Mouse (Mus musculus): ENCODE data around the gene Dppa1.

DNA sequence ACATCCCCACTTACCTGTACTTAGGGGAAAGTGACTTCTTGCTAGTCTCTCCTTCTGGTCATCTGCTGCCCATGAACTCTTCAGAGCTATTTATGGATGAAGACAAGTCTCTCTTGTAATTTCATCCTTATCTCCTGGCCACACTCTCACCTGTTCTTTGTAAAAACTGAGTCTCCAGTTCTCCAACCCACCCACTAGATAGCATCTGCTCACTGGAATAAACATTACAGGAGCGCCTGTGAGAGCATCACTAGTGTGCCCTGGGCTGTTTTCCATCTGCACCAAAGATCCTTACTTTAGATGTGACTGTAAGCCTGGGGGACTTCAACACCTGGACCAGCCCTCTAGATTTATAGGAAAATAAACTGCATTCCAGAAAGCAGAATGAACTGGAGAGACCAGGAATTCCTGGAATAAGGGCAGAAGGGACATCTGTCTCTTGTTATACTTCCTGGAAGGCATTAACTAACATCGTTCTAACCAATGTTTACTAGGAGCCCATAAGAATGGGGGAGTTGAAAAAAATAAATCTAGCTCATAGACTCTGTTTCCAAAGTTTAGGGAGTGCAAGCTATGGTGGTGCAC lies at the start of gene Dppa1:
- TF ChIP-seq CTCF (IDR thresholded peaks at IDR 0.05; ENCODE audit: low read depth, low read length) (no peak), POLR2A (IDR thresholded peaks at IDR 0.05; ENCODE audit: borderline replicate concordance, low read depth, low read length) (no peak)

All from bone marrow macrophage, adult 2 months (primary cell).